Mouse (Mus musculus) embryonic facial prominence, embryonic 13.5 days (tissue): ENCODE measurements around the gene Hoxc11. TPM values are rescaled to one million over a fixed set of nuclear protein-coding genes. Genes with fewer than 3 reads are reported as not detected.

Experiments
- ATAC-seq: fragments of 200-750 bp; cut with Nextera tagmentation; 2 replicates; pipeline ENCODE4 v1.8.0; 2017; ENCODE audit warnings: low read depth; ENCODE audit not compliant: insufficient number of reproducible peaks, insufficient read depth, low FRiP score, low TSS enrichment
- H3K27ac ChIP-seq: fragments of 300-500 bp; sonication (generic); 2 replicates; pipeline ENCODE4 v1.5.1; 2015; ENCODE audit warnings: moderate library complexity, mild to moderate bottlenecking, inconsistent platforms
- H3K27me3 ChIP-seq: fragments of 300-500 bp; sonication (generic); 2 replicates; pipeline ENCODE4 v1.6.1; 2015; ENCODE audit warnings: mild to moderate bottlenecking, inconsistent platforms
- H3K36me3 ChIP-seq: fragments of 300-500 bp; sonication (generic); 2 replicates; pipeline ENCODE4 v1.6.1; 2015; ENCODE audit warnings: mild to moderate bottlenecking, inconsistent platforms
- H3K4me1 ChIP-seq: fragments of 300-500 bp; sonication (generic); 2 replicates; pipeline ENCODE4 v1.6.1; 2015; ENCODE audit warnings: inconsistent platforms
- H3K4me2 ChIP-seq: fragments of 300-500 bp; sonication (generic); 2 replicates; pipeline ENCODE4 v1.6.1; 2015; ENCODE audit warnings: moderate library complexity, mild to moderate bottlenecking, inconsistent platforms
- H3K4me3 ChIP-seq: fragments of 300-500 bp; sonication (generic); 2 replicates; pipeline ENCODE4 v1.5.1; 2015; ENCODE audit warnings: mild to moderate bottlenecking, inconsistent platforms
- H3K9ac ChIP-seq: fragments of 300-500 bp; sonication (generic); 2 replicates; pipeline ENCODE4 v1.6.1; 2015; ENCODE audit warnings: mild to moderate bottlenecking, inconsistent platforms
- H3K9me3 ChIP-seq: fragments of 300-500 bp; sonication (generic); 2 replicates; pipeline ENCODE4 v1.6.1; 2016; ENCODE audit warnings: inconsistent platforms
- WGBS: fragments of 180-500 bp; shearing (Covaris S2); methylation state at CpG from one replicate; pipeline ENCODE4 v1.1.7; 2015; ENCODE audit warnings: mixed read lengths; 5-methylcytosine and 5-hydroxymethylcytosine counted together
- polyA plus RNA-seq: library from polyadenylated mRNA; unstranded; fragments of >200 nt; fragmentation: Nextera tagmentation; extraction: Ambion mirVana; gene quantifications from 2 replicates; pipeline ENCODE4 v1.2.1, GENCODE M21; 2015

Hoxc11 gene
- polyA plus RNA-seq, 1 experiment from 2014 or later = not detected

DNA sequence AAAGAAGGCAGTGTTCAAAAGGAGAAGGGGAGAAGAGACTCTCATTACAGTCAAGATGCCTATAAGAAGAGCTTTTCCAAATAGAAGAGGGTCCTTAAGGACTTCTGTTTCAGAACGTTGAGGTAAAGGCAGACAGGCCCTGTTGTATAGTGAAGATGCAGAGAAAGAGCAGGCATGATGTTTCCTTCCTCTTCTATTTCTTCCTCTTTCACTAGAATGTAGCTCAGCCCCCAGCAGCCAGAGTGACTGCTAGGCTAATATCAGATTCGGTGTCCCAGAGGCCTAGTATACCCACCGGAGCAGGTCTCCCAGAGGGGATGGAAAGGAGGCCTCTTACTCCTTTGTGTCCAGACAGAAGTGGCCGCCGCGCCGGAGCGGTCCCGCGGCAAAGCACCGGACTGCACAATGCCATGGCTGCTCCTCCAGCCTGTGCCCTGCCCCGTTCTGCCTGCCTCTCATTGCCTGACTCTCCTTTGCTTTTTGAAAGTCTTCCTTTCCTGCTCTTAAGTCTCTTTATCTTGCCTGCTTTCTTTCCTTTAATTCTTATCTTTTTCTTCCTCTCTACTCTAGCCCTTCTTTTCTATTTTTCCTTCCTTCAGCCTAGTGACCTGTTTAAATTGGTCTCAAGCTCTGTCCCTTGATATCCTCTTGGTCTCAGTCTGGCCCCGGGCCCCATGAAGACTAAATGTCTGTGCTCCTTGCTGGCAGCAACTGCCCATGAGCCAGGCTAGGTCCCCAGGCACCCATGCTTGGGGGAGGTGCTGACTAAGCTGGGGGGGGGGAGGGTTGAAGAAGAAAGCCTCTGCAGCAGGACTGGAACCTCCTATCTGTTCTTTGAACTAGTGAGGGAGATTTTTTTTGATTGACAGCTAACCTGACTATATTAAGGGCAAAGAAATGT lies 24.6 kb downstream of the Hoxc11 start:
- Histone ChIP-seq H3K27me3 (peaks cover 100% of the 10 kb centered on the region), H3K36me3 (no peaks in the 10 kb centered on the region), H3K4me1 (peaks cover 7% of the 10 kb centered on the region), H3K9ac (no peak overlapping the region), H3K4me2 (no peak overlapping the region), H3K4me3 (no peak overlapping the region), H3K9me3 (no peaks in the 10 kb centered on the region), H3K27ac (no peak overlapping the region)
- WGBS = 1% methylated on average over 13 of the region's 13 CpGs
- no peak for ATAC-seq

- Histone ChIP-seq H3K4me3 (no peak overlapping the region), H3K36me3 (no peaks in the 10 kb centered on the region), H3K4me1 (peaks cover 7% of the 10 kb centered on the region), H3K27ac (no peak overlapping the region), H3K4me2 (no peak overlapping the region), H3K27me3 (peaks cover 100% of the 10 kb centered on the region), H3K9me3 (no peaks in the 10 kb centered on the region), H3K9ac (no peak overlapping the region)
- ATAC-seq = no peak
- 0% methylated on average over 1 of the region's 1 CpGs for WGBS
Measured at GRCm38 (mm10) chr15:102979936-102980335, 25.7 kb downstream of the Hoxc11 start.

- H3K4me3 ChIP-seq = no peak overlapping the region
Measured at GRCm38 (mm10) chr15:102980352-102980751, 26.1 kb downstream of the Hoxc11 start.

GRCm38 (mm10) chr15:102980912-102981311 lies 26.7 kb downstream of the Hoxc11 start:
- H3K27me3 ChIP-seq = peaks cover 100% of the 10 kb centered on the region
- no peak overlapping the region for H3K9ac ChIP-seq
- H3K36me3 ChIP-seq = no peaks in the 10 kb centered on the region
- no peaks in the 10 kb centered on the region for H3K9me3 ChIP-seq
- 0 out of 2 replicates have a peak overlapping the region, but pooled peaks have one; percentile 22 for H3K4me3 ChIP-seq
- no peak for ATAC-seq
- H3K27ac ChIP-seq = no peak overlapping the region
- H3K4me2 ChIP-seq = peak overlapping the region; percentile 34
- WGBS = under 1% methylated on average over 14 of the region's 14 CpGs
- peaks cover 7% of the 10 kb centered on the region for H3K4me1 ChIP-seq

More at GRCm38 (mm10) chr15:102980352-102980751, 26.1 kb downstream of the Hoxc11 start:
- H3K27ac ChIP-seq = no peak overlapping the region
- H3K9me3 ChIP-seq = no peaks in the 10 kb centered on the region
- H3K9ac ChIP-seq = no peak overlapping the region
- peaks cover 7% of the 10 kb centered on the region for H3K4me1 ChIP-seq
- peaks cover 100% of the 10 kb centered on the region for H3K27me3 ChIP-seq
- WGBS = 2% methylated on average over 11 of the region's 11 CpGs
- no peak overlapping the region for H3K4me2 ChIP-seq
- no peaks in the 10 kb centered on the region for H3K36me3 ChIP-seq
- ATAC-seq = no peak

DNA sequence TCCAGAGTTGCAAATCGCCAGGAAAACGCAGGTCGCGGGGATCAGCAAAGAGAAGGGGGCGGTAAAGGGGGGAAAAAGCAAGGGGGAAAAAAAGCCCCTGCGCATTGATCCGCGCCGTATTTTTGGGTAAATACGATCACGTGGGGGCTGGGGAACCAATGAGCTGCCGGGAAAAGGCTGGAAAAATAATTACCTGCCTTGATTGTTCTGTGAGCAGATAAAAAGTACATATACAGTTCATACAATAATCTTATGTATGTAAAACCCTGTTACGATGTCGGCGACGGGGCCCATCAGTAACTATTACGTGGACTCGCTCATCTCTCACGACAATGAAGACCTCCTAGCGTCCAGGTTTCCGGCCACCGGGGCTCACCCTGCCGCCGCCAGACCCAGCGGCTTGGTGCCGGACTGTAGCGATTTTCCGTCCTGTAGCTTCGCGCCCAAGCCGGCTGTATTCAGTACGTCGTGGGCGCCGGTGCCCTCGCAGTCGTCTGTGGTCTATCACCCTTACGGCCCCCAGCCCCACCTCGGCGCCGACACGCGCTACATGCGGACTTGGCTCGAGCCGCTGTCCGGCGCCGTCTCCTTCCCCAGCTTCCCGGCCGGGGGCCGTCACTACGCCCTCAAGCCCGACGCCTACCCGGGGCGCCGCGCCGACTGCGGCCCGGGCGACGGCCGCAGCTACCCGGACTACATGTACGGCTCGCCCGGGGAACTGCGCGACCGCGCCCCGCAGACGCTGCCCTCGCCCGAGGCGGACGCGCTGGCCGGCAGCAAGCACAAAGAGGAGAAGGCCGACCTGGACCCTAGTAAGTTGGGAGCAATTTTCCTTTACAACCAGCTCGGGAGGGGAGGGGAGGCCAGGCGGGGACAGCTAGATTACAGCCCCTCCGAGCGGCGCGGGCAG lies 27.4 kb downstream of the Hoxc11 start:
- peak overlapping the region; percentile 22 for H3K4me3 ChIP-seq
- H3K9me3 ChIP-seq = no peaks in the 10 kb centered on the region
- no peak for ATAC-seq
- WGBS = under 1% methylated on average over 88 of the region's 88 CpGs
- H3K27me3 ChIP-seq = peaks cover 100% of the 10 kb centered on the region
- H3K4me1 ChIP-seq = peaks cover 7% of the 10 kb centered on the region
- no peak overlapping the region for H3K9ac ChIP-seq
- H3K36me3 ChIP-seq = no peaks in the 10 kb centered on the region
- H3K4me2 ChIP-seq = peak overlapping the region; percentile 34
- no peak overlapping the region for H3K27ac ChIP-seq

DNA sequence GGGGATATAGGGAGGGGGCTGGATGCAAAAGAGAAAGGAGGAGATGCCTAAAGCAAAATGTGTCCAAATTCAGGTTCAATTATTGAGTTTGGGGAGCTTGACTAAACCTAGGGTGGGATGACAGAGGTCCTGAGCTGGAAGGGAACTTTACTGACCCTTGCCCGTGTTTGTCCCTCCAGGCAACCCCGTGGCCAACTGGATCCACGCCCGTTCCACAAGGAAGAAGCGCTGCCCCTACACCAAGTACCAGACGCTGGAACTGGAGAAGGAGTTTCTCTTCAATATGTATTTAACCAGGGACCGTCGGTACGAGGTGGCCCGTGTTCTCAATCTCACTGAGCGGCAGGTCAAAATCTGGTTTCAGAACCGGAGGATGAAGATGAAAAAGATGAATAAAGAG lies 29.5 kb downstream of the Hoxc11 start:
- no peak for ATAC-seq
- no peak overlapping the region for H3K27ac ChIP-seq
- H3K4me2 ChIP-seq = no peak overlapping the region
- H3K9me3 ChIP-seq = no peaks in the 10 kb centered on the region
- H3K4me1 ChIP-seq = peaks cover 7% of the 10 kb centered on the region
- WGBS = 2% methylated on average over 12 of the region's 12 CpGs
- H3K36me3 ChIP-seq = no peaks in the 10 kb centered on the region
- H3K9ac ChIP-seq = no peak overlapping the region
- H3K4me3 ChIP-seq = no peak overlapping the region
- peaks cover 100% of the 10 kb centered on the region for H3K27me3 ChIP-seq

- H3K27me3 ChIP-seq = peaks cover 100% of the 10 kb centered on the region
- H3K27ac ChIP-seq = no peak overlapping the region
- no peak overlapping the region for H3K4me2 ChIP-seq
- no peak overlapping the region for H3K9ac ChIP-seq
- 2% methylated on average over 10 of the region's 10 CpGs for WGBS
- H3K4me1 ChIP-seq = peaks cover 7% of the 10 kb centered on the region
- no peaks in the 10 kb centered on the region for H3K9me3 ChIP-seq
- no peaks in the 10 kb centered on the region for H3K36me3 ChIP-seq
- no peak overlapping the region for H3K4me3 ChIP-seq
- ATAC-seq = no peak
Measured at GRCm38 (mm10) chr15:102984521-102984920, 30.3 kb downstream of the Hoxc11 start.

GRCm38 (mm10) chr15:102984925-102985324 lies 30.7 kb downstream of the Hoxc11 start:
- H3K27me3 ChIP-seq = peaks cover 100% of the 10 kb centered on the region
- no peaks in the 10 kb centered on the region for H3K36me3 ChIP-seq
- no peak overlapping the region for H3K9ac ChIP-seq
- H3K9me3 ChIP-seq = no peaks in the 10 kb centered on the region
- WGBS = 3% methylated on average over 3 of the region's 3 CpGs
- ATAC-seq = no peak
- no peak overlapping the region for H3K4me3 ChIP-seq
- peaks cover 7% of the 10 kb centered on the region for H3K4me1 ChIP-seq
- no peak overlapping the region for H3K4me2 ChIP-seq
- H3K27ac ChIP-seq = no peak overlapping the region

GRCm38 (mm10) chr15:102987124-102987833 lies 33.1 kb downstream of the Hoxc11 start:
- Histone ChIP-seq H3K9ac (no peak overlapping the region), H3K27me3 (peaks cover 100% of the 10 kb centered on the region), H3K4me2 (no peak overlapping the region), H3K4me3 (no peak overlapping the region), H3K4me1 (0 out of 2 replicates have a peak, but pooled peaks cover 6% of the 10 kb centered on the region), H3K36me3 (no peaks in the 10 kb centered on the region), H3K9me3 (no peaks in the 10 kb centered on the region), H3K27ac (no peak overlapping the region)
- ATAC-seq = no peak
- 2% methylated on average over 21 of the region's 21 CpGs for WGBS

- no peak overlapping the region for H3K9ac ChIP-seq
- no peaks in the 10 kb centered on the region for H3K9me3 ChIP-seq
- H3K36me3 ChIP-seq = no peaks in the 10 kb centered on the region
- H3K27ac ChIP-seq = no peak overlapping the region
- H3K4me2 ChIP-seq = no peak overlapping the region
- peaks cover 100% of the 10 kb centered on the region for H3K27me3 ChIP-seq
- 15% methylated on average over 5 of the region's 5 CpGs for WGBS
- H3K4me1 ChIP-seq = 0 out of 2 replicates have a peak, but pooled peaks cover 6% of the 10 kb centered on the region
- ATAC-seq = no peak
- H3K4me3 ChIP-seq = no peak overlapping the region
Measured at GRCm38 (mm10) chr15:102988078-102988477, 33.9 kb downstream of the Hoxc11 start.
